Mouse (Mus musculus): ENCODE results near the gene Tenm4.
A peak's percentile ranks its signal among the peaks of the same experiment; 100 is the strongest.

Gene Tenm4

DNA sequence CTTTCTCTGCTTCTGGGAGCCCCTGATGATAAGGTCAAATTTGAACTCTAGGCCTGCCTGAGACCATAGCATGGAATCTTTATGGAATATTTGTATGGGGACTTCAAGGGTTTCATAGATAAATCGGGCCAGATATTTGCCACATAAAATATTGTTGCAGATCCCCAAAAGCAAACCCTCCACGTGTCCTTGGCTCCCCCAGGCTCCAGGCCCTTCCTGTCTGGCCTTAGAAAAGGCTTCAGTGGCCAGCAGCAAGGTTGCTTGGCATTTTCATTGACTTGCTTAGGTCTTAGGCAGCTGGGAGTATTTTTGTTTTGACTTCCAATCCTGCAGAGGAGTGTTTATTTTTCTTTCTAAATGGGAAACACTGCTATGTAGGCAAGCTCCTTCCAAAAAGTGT is 477.6 kb downstream of the Tenm4 start:
- no peak for DNase-seq (ENCODE audit: low spot score)

DNA sequence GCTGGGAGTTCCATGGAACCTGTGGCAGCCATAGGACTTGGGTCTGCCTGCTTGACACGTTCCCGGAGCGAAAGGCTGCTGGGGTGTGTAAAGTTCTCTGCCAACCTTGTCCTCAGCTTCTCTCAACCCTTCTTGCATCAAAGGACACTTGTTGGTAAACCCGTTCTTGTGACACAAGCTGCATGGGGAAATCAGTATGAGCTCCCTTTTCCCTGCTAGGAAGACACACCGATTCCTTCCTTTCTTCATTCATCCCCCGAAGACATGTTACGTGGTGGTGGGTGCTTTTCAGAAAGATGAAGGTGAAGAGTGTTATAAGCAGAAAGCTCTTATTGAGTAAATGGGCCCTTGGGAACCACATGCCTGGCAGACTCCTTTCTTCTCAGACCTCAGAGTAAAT is 478.1 kb downstream of the Tenm4 start:
- DNase-seq (ENCODE audit: low spot score) = peak; percentile 28

- no peak for DNase-seq (ENCODE audit: low spot score)
These were observed 479.4 kb downstream of the Tenm4 start for GRCm38 (mm10) chr7:96650435-96650834.

DNA sequence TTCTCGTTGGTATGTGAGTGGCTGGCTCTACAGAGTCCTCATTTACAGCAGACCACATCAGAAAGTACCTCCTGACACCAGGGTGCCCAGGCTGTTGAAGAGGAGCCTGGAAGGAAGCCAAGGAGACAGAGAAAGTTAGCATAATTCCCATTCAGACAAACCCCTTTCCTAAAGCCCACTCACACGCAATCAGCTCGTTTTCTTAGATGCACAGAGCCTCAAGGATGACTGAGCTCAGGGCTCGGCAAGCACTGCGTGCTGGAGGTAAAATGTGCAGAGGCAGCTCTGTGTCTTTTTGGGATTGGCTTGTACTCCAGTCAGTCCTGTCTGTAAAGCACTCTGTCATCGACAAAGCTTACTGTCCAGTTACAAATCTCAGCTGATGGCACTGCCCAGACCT is 480.0 kb downstream of the Tenm4 start:
- DNase-seq (ENCODE audit: low spot score) = no peak

DNA sequence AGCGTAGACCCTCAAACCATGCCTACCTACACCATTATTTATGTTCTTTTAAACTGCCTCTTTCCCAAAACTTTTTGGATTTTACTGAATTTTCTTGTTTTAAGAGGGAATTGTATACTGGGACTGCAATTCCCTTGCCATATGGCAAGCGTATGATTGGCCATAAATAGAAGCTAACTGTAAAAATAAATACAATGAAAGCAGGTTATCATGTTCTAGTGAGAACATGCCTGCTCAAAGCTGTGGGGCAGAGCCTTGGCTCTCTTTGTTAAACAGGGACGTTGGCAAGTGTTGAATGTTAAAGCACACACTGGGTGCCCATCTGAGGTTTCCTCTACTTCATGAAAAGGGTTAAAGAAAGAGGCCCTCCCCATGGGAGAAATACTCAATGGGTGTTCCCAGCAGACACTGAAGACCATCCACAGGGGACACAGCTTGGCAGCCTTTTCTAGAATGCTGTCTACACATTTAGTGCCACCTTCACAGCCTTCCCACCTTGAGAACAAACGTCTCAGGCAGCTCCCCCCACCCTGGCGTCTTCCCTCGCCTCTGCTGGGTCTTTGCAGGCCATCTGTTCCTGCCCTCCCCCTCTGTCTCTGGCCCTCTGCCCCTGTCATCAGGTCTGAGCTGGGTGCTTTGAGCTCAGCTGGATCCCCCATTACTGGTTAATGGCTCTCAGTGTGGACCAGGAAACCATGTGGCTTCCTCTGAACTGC is 480.7 kb downstream of the Tenm4 start:
- no peak for DNase-seq (ENCODE audit: low spot score)

DNA sequence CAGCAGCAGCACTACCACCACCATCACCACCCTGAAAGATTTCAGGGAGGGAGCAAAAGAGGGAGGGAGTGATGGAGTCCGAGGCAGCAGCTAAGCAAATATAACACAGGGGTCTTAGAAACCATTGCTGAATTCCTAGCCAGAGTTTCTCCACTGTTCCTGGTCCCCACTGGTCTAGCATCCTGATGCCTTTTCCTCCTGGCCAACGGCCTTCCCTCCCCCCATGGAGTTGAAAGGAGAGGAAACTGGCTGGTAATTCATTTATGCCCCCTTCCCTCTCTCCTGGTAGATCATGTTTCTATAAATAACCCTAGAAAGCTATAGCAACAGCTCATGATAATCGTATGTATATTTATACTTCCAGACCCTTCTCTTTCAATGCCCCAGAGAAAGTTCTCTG is 481.8 kb downstream of the Tenm4 start:
- no peak for DNase-seq (ENCODE audit: low spot score)

GRCm38 (mm10) chr7:96654206-96654605 is 483.2 kb downstream of the Tenm4 start:
- no peak for DNase-seq (ENCODE audit: low spot score)

DNA sequence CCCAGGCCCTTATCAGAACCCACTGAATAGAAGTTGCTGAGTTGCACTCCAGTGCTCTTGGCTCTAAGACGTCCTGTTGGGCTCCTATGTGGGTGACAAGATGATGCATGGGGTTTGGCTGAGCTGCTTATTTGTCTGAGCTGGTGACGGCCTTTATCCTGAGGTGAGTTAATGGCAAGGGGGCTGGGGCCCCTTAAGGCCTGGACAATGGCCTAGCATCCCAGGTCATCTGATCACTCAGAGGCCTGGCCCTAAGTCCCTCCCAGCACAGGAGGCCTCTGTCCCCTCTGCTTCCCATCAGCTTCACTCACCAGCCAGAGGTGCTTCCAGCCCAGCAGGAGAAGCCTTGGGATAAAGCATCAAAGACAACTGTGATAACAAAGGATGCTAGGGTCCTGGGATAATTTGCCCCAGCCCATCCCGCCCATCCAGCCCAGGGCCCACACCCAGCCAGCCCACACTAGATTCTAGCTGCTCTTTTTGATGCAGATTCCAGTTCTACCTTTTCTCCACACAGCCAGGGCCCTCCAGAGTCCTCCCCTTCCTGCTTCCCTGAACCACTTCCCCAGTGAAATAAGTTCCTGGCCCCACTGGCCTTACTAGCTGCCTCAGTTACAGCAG is 484.2 kb downstream of the Tenm4 start:
- DNase-seq (ENCODE audit: low spot score) = no peak

DNA sequence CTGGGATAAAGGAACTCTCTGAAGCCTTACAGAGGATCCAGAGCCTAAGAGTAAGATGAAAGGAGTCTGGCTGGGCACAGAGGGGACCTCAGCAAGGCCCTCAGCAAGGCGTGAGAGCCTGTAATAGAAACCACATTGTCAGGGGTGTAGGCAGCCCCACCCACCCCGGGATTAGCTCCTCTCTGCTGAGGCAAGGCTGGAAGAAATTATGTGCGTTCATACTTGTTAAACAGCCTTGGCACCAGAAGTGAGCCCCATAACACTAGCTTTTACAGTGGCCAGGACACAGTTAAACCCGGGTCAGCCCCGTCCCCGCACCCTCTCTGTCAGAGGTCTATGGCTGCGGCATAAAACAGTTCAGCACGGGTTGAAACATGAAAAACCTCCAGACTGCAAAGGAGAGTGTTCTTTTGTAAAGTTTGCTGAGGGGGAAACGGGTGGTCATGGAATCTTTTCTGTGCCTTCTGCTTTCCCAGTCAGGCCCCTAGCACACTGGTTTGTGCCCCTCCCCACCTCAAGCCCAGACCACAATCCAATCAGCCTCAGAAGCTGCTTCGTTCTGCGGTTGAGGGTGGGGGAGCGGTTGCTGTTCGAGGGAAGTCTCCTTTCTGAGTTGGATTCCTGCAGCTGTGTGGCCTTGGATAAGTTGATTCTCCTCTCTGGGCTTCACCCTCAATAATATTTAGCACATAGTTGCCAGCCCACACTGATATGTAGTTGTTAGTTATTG is 486.2 kb downstream of the Tenm4 start:
- DNase-seq (ENCODE audit: low spot score) = no peak

- DNase-seq (ENCODE audit: low spot score) = no peak
These were observed 487.0 kb downstream of the Tenm4 start for GRCm38 (mm10) chr7:96657857-96658580.

DNA sequence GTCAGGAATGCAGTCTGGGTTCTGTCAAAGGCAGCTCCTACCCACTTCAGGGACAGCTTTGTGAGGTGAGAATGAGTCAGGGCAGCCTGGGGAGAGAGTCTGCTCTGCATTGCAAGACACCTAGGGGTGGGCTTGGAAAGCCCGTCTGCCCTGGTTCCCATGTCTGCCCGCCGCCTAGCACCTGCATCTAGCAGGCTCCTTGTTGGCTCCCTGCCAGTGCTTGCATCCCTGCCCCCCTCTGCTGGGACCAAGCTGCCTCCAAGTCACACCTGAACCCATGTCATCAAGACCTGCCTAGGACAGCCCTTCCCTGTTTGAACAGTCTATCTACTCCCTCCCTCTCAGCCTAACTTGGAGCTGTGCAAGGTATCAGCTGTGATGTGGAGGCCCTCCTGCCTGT is 489.9 kb downstream of the Tenm4 start:
- no peak for DNase-seq (ENCODE audit: low spot score)

DNA sequence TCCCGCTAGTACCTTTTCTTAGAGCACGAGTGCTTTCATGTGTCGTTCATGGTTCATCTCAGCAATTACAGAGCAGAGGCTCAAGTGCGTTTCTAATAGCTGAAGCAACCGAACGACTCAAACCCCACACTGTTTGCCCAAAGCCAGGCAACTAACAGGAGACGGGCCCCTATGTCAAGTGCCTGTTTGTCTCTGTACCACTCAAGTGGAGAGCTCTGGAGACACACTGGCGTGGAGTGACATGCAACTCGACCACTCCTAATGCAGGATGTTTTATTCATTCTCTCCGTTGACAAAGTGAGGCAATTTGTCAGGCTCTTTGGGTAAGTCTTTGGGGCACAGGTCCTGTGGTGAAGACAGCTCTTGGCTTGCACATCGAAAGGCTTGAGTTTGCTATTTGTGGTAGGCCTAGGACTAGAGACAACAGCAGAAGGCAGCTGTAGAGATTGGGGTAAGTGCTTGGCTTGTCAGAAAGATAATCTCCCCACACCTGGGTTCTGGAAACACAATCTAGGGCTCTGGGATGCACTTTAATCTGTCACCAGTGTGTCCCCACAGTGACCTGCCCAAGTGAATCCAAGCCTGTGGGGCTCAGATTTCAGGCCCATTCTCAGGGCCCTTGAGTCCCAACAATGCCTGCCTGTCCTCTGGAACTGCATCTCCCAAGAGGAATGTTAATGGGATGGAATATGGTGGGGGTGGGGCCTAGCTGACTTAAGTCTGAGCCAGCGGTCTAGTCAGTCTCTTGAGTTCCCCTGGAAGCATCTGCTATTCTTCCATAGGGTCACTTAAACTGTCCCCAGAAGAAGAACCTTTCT is 490.5 kb downstream of the Tenm4 start:
- peak; percentile 50 for DNase-seq (ENCODE audit: low spot score)

DNA sequence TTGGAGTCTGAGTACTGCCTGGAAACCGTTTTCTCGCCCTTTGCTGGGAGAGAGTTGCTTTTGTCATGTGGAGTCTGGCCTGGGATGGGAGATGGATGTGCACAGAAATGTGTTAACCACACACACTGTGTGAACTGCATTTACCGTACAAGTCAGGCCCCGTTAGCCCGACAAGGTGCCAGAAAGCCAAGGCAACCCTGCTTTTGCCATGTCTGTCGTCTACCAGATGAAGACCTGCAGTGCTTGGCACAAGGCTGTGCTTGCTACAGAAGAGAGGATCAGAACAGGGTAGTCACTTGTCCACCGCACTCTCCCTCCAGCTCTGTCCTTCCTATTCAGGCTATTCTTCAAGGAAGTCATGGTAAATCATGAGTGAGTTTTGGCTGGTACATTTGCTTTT is 492.3 kb downstream of the Tenm4 start:
- no peak for DNase-seq (ENCODE audit: low spot score)

GRCm38 (mm10) chr7:96666366-96666896 is 495.4 kb downstream of the Tenm4 start:
- no peak for DNase-seq (ENCODE audit: low spot score)

DNA sequence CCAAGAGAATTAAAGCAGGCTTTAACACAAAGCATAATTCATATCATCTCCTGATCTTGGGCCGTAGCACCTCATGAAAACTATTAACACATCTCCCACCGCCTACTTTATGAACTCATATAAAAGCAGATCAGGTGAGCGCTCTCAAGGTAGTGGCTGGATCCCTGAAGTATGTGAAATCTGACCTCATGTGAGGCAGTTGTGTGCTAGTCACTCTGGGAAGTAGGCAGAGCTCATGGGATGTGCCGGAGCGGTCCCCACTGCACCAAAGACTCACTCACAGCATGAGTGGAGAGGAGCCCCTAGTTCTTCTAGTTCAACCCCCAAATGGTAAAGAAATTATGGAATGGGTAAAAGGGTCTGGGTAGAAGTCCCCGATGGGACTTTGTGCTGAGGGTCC is 496.6 kb downstream of the Tenm4 start:
- DNase-seq (ENCODE audit: low spot score) = no peak

GRCm38 (mm10) chr7:96670095-96670494 is 499.0 kb downstream of the Tenm4 start:
- DNase-seq (ENCODE audit: low spot score) = no peak

GRCm38 (mm10) chr7:96672322-96672914 is 501.4 kb downstream of the Tenm4 start:
- DNase-seq (ENCODE audit: low spot score) = no peak

DNA sequence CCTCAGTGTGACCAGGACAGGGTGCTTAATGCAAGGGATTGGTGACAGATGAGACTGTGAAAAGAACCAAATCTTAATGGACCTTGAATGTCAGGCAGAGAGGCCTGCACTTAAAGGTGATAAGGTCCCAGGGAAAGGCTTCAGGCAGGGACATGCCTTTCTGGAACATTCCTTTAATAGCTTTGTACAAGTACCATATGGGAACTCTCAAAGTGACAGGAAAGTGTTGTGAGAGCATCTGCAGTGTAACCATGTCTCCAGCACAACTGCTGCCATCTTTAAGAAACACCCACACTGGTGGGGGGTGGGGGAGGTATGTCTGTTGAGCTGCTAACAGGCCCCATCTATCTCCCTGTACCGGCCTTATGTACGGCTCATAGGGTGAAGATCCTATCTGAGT is 506.0 kb downstream of the Tenm4 start:
- no peak for DNase-seq (ENCODE audit: low spot score)

DNA sequence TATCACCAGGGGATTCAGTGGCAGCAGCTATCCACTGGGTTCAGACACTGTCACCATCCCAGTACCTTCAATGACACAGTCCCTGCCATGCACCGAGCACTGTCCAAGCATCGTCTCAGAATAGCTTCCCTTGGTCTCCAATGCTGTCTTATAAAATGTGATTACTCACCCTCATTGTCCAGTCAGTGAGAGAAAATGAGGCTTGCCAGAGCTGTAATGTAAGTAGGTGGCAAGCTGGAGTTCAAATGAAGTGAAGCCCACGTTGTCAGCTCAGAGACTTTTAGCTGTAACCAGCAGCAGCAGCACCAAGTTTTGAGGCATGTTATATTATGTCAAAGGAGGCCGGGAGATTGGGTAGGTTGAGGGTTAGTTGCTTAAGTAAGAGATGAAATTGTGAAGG is 507.2 kb downstream of the Tenm4 start:
- no peak for DNase-seq (ENCODE audit: low spot score)

GRCm38 (mm10) chr7:96679746-96680145 is 508.7 kb downstream of the Tenm4 start:
- peak; percentile 19 for DNase-seq (ENCODE audit: low spot score)

GRCm38 (mm10) chr7:96680405-96680804 is 509.4 kb downstream of the Tenm4 start:
- DNase-seq (ENCODE audit: low spot score) = peak; percentile 14

Data from adipocyte (in vitro differentiated cells).